Mouse (Mus musculus) right cerebral cortex, postnatal 25 days (tissue): ENCODE measurements around the gene Syce2.
"Not testable (repeated sequence)": the region's sequence is repeated elsewhere in the genome, so short reads cannot be mapped to it uniquely, and the experiment has no call there.

Experiments
- DNase-seq: peaks from one replicate; pipeline ENCODE4 v3.0.0; 2022

Gene Syce2

DNA sequence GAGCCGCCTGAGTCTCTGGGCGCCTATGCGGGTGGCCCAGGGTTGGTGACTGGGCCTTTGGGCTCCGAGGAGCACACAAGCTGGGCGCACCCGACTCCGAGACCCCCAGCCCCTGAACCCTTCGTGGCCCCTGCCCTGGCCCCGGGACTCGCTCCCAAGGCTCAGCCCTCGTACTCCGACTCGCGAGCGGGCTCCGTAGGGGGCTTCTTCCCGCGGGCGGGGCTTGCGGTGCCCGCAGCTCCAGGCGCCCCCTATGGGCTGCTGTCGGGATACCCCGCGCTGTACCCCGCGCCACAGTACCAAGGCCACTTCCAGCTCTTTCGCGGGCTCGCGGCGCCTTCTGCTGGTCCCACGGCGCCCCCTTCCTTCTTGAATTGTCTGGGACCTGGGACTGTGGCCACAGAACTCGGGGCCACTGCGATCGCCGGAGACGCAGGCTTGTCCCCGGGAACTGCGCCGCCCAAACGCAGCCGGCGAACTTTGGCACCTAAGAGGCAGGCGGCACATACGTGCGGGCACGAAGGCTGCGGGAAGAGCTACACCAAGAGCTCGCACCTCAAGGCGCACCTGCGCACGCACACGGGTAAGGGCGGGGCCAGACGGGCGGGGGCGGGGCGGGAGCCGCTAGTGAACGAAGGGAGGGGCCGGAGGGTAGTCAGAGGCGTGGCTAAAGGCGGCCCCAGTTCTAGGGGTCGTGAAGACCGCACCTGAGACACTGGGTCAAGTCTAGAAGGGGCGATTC lies 31.2 kb downstream of the Syce2 start:
- DNase-seq, result peak; percentile 90

DNA sequence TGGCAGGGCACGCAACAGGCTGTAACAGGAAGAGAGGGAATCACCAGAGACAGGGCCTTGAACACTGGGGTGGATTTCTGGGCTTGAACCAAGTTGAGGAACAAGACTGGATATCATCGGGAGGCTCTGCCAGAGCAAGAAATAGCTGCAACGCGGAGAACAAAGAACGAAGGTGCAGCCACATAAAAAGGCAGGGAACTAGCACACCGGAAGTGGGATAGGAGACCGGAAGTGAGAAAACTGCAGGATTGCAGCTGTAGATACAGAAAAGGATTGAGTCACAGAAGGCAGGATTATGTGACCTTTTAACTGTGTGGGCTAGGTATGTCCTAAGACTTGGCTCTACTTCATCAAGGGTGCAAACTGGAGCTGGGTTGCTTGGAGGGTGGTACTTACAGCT lies 32.4 kb downstream of the Syce2 start:
- DNase-seq, result no peak

- DNase-seq, result no peak
These were observed 35.1 kb downstream of the Syce2 start for GRCm38 (mm10) chr8:84907037-84907436.

DNA sequence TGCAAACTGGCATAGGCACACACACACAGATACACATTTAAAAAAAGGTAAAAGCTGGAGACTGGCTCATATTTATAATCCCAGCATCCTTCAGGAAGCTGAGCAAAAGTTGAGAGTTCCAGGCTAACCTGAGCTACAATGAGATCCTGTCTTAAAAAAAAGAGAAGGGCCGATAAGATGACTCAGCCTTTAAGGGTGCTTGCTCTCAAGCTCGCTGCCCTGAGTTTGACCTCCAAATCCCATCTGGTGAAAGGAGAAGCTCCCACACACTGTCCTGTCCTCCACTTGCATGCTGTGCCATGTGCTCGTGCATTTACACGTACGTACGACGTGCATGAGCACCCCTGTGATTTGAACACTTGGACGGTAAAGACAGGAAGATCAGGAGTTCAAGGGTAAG lies 35.6 kb downstream of the Syce2 start:
- DNase-seq, result no peak

DNA sequence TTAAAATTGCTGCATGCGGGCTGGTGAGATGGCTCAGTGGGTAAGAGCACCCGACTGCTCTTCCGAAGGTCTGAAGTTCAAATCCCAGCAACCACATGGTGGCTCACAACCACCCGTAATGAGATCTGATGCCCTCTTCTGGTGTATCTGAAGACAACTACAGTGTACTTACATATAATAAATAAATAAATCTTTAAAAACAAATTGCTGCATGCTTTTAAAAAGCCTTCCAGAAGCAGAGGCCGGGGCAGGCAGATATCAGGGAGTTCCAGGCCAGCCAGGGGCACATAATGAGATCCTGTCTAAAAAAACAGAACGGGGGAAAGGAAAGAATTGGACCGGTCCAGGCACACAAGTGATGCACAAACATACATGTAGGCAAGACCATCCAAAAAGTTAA lies 36.1 kb downstream of the Syce2 start:
- DNase-seq, result not testable (repeated sequence)

- DNase-seq, result peak; percentile 79
These were observed 36.7 kb downstream of the Syce2 start, which contains the start of gene Dnase2a for GRCm38 (mm10) chr8:84908421-84909161. Gene Dnase2a, plus strand, starts transcription at chr8:84908560.

DNA sequence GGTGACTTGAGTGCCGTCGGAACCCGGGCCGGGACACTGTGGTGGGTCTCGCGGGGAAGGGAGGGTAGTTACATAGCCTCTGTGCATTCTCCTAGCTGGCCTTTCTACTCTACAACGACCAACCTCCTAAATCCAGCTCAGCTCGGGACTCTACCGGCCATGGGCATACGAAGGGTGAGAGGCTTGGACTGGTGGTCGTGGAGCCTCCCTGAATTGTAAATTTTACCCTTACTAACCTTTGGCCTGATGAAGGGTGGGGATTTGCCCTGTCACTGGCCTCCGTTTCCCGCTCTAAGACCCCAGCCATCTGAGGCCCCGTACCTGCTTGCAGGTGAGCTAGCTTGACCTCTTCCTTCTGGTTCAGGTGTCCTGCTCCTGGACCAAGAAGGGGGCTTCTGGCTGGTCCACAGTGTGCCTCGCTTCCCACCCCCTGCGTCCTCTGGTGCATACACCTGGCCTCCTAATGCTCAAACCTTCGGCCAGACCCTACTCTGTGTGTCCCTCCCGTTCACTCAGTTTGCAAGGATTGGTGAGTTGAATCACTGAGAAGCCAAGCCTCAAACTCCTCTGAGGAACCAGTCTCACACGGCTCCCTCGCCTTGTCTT lies 37.4 kb downstream of the Syce2 start:
- DNase-seq, result no peak

- no peak for DNase-seq
These were observed 38.0 kb downstream of the Syce2 start for GRCm38 (mm10) chr8:84909949-84910348.

DNA sequence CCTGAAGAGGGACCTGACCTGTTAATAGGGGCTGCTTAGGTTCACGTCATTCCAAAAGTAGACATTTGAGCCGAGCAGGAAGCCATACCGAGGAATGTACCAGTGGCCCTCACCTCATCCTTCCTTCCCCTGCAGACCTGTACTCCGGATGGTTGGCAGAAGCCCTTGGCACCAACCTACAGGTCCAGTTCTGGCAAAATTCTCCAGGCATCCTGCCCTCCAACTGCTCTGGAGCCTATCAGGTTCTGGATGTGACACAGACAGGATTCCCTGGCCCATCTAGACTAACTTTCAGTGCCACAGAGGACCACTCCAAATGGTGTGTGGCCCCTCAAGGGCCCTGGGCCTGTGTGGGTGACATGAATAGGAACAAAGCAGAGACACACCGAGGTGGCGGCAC lies 38.6 kb downstream of the Syce2 start:
- no peak for DNase-seq

DNA sequence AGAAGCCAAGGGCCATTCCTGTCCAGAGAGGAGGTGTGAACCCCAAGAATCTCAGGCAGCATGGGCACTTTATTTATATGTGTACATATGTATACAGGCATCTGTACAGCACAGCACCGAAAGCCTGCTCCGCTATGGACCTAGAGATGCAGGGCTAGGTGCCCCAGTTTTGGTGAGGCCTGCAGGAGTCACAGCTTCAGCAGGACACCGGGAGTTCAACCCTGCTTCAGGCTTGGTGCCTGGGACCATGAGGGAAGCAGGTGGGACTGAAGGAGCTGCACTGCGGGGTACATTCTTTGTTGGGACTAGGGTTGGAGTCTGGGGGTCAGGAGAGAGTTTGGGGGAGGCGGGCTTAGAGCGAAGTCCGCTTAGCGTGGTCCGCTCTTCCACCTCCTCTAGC lies 39.9 kb downstream of the Syce2 start:
- no peak for DNase-seq

DNA sequence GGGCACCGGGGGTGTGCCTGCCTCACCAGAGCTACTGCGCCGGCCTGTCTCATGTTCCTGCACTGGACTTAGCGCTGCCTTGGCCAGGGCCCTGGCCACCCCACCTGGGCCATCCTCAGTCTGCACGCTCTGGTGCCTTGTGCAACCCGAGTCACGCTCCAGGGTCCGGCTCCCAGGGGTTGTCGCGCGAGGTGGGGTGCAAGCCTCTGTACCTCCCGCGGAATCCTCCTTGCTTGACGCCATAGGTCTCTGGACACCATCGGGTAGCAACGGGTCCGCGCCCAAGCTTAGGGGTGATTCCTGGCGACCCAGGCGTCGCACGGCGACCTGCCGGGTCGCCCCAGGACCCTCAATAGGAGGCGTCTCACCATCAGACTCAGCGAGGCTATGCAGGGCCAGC lies 40.5 kb downstream of the Syce2 start:
- no peak for DNase-seq

DNA sequence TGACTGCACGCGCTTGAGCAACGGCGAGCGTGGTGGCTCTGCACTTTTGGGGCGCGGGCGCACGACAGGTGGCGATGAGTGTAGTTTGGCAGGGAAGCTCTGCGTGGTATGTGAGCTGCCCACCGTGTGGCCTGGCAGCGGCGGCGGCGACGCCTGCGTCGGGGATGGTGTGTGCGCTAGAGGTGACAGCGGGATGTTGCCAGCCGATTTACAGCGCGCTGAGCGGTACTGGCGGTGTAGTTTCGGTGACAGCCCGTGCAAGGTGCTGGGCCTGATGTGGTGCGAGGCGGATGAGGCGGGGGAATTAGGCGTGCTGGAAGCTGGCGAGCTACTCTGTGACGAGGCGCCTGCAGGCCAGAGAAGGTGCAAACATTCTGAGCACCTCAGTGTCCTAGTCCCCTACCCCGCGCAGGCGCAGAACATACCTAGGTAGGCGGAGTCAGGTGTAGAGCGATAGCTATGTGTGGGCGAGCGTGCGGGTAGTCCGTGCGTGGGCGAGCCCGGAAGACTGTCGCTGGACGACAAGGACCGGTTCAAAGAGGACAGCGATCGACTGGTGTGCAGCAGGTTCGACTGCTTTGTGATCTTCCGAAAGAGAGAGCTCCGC lies 41.1 kb downstream of the Syce2 start:
- DNase-seq, result peak; percentile 70

DNA sequence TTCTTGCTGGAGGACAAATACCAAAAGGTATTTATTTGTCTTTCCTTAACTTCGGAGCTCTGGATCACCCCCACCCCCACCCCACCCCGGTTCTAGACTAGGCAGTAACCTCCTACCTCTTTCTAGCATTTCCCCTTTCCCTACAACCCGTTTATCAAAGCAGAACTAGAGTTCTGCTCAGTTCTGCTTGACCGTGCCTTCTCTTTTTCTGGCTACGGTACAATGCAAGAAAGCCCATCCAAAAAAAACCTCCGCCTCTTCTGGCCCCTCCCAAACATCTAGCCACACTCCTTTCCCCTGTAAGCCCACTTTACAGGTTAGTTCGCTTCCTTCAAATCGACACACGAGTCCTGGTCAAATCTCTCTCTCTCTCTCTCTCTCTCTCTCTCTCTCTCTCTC lies 41.6 kb downstream of the Syce2 start:
- no peak for DNase-seq

DNA sequence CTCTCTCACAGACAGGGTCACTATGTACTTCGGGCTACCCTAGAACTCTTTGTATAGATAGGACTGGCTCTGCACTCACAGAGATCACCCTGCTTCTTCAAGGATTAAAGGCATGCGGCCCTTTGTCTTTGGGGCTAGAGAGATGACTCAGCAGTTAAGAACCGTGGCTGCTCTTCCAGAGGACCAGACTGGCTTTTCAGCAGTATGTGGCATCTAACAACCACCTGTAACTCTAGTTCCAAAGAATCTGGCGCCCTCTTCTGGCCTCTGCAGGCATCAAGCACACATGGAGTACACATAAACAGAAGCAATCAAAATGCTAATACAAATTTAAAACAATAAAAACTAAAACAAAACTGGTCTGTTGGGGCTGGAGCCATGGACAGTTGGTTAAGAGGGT lies 42.0 kb downstream of the Syce2 start:
- no peak for DNase-seq

DNA sequence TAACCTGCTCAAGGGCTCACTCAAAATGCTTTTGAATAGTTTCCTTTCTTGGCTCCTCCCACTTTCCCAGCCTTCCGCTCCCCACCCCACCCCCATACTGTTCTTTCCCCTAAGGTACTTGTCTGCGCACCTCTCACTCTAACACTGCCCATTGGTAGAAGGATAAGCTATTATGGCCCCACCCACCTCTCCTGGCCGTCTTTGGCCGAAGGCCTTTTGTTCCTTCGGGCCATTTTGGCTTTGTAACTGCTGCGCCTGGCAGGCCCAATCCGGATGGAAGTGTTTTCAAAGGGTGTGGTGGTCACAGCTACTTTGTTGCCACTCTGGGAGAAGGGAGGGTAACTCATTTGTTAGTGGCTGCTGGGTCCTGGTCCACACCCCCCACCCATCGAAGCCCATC lies 43.4 kb downstream of the Syce2 start:
- no peak for DNase-seq

DNA sequence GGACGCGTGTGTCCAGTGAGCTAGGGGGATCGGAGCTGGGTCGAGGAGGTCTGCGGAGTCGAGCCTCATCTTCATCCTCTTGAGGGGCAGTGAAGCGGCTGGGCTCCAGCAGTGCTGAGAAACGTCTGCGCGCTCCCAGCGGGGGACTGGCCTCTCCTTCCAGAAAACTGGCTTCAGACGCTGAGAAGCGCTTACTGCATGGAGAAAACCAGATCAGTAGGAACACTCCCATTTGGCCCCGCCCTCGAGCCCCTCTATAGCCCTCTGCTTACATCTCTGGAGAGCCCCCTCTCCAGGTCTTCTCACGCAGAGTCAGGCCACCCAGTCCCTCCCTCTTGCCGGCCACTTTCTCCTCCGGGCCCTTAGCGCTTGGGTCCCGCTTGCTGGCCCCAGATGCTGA lies 45.9 kb downstream of the Syce2 start:
- DNase-seq, result no peak

GRCm38 (mm10) chr8:84918646-84919045 lies 46.7 kb downstream of the Syce2 start:
- no peak for DNase-seq

DNA sequence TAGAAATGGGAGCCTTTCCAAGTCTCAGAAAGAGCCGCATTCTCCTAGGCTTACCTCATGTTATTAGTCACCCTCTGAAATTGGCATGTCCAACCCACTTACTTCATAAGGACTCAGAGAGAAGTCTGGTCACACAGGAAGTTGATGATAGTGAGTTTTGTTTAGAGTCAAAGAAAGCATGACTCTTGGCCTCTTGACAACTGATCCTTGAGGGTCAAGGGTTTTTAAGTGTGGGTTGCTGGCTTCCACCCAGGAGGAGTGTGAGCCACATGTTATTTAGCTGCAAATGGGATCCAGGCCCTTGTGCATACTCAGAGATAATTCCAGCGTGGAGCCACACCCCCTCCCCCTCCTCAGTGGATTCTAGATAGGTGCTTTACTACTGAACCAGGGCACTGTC lies 49.7 kb downstream of the Syce2 start:
- no peak for DNase-seq

- DNase-seq, result no peak
These were observed 53.6 kb downstream of the Syce2 start for GRCm38 (mm10) chr8:84925557-84925956.

GRCm38 (mm10) chr8:84927513-84927912 lies 55.6 kb downstream of the Syce2 start:
- no peak for DNase-seq

DNA sequence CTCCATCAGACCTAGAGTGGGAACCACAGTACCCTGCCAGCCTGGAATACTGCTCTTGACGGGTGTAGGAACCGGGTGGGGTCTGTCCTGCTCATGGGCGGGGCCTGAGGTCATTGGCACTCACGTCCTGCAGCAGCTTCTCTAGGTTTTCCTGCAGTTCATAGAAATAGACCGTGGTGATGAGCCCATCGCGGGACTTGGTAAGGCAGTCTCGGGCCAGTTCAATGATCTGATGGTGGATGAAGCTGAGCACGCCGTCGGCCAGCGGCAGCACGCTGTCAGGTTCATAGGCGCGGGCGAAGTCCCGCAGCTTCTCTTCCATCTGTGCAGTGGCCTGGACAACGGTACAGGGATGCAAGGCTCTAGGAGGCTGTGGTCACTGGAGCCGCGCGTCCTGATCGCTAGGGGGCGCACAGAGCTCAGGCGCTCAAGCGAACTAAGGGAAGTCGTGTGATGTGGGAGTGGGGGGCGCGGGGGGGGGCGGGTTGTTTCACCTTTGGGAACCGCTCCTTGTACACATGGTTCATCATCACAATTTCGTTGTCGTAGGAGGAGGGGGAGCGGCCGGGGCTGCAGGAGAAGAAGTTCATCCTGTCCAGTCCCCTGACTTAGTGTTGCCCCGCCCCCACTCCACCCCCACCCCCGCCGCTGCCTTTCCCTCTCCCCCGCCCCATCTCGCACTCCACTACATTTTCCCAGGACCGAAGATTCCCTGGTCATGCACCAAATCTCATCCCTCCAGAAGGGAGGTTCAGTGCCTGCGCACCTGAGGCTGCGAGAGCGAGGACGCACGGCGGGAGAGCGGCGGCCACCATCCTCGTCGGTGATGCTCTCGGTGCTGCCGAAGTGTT lies 56.8 kb downstream of the Syce2 start:
- peak; percentile 62 for DNase-seq

GRCm38 (mm10) chr8:84930582-84930981 lies 58.7 kb downstream of the Syce2 start:
- no peak for DNase-seq
